Mouse (Mus musculus) E14TG2a.4 (cell line): ENCODE results near the gene Lamtor4.

Source experiments
- H3K27me3 ChIP-seq: 2 replicates; pipeline ENCODE4 v1.6.1; 2014; ENCODE audit warnings: low read length, control low read depth; ENCODE audit not compliant: insufficient read depth
- H3K36me3 ChIP-seq: 2 replicates; pipeline ENCODE4 v1.6.1; 2014; ENCODE audit warnings: low read length, control low read depth; ENCODE audit not compliant: insufficient read depth
- H3K4me1 ChIP-seq: replicated peaks from 2 replicates; pipeline ENCODE4 v1.6.1; 2014; ENCODE audit warnings: low read depth, low read length, control low read depth
- H3K4me3 ChIP-seq: replicated peaks from 2 replicates; pipeline ENCODE4 v1.5.1; 2014; ENCODE audit warnings: mild to moderate bottlenecking, low read length
- H3K9me3 ChIP-seq: 2 replicates; pipeline ENCODE4 v1.6.1; 2014; ENCODE audit warnings: low read length, control low read depth
- CTCF ChIP-seq: conservative IDR thresholded peaks from 2 replicates; pipeline ENCODE4 v1.5.1; 2014; ENCODE audit warnings: low read length
- NANOG ChIP-seq: IDR thresholded peaks from 2 replicates; pipeline ENCODE4 v1.6.1; 2014; ENCODE audit warnings: borderline replicate concordance, low read length, mixed read lengths
- POU5F1 ChIP-seq: IDR thresholded peaks from 2 replicates; pipeline ENCODE4 v1.6.1; 2014; ENCODE audit warnings: low read length, borderline replicate concordance

Lamtor4 gene

GRCm38 (mm10) chr5:138291638-138292037 is 36.4 kb downstream of the Lamtor4 start:
- H3K4me1 ChIP-seq: peaks cover 5% of the 10 kb centered on the region
- no peaks in the 10 kb centered on the region for H3K27me3 ChIP-seq
- TF ChIP-seq CTCF (no peak), NANOG (no peak), POU5F1 (no peak)
- no peaks in the 10 kb centered on the region for H3K9me3 ChIP-seq
- H3K36me3 ChIP-seq: peaks cover 90% of the 10 kb centered on the region
- H3K4me3 ChIP-seq: no peak overlapping the region

- no peak for TF ChIP-seq POU5F1
- no peak for TF ChIP-seq NANOG
- Histone ChIP-seq H3K4me1 (no peaks in the 10 kb centered on the region), H3K4me3 (no peak overlapping the region), H3K36me3 (peaks cover 92% of the 10 kb centered on the region), H3K9me3 (no peaks in the 10 kb centered on the region), H3K27me3 (no peaks in the 10 kb centered on the region)
Observed at GRCm38 (mm10) chr5:138294158-138294557, 38.9 kb downstream of the Lamtor4 start.

GRCm38 (mm10) chr5:138299613-138300012 is 44.3 kb downstream of the Lamtor4 start:
- no peak for TF ChIP-seq POU5F1
- no peak for TF ChIP-seq NANOG
- no peak for TF ChIP-seq CTCF
- H3K36me3 ChIP-seq: peaks cover 96% of the 10 kb centered on the region
- H3K4me1 ChIP-seq: no peaks in the 10 kb centered on the region
- H3K4me3 ChIP-seq: no peak overlapping the region
- no peaks in the 10 kb centered on the region for H3K9me3 ChIP-seq
- H3K27me3 ChIP-seq: no peaks in the 10 kb centered on the region
